Mouse (Mus musculus) c-Kit-positive CD71-positive TER-119-positive erythroid progenitor cells, embryonic 14.5 days (primary cell): Measurements from ENCODE around the gene Ccdc6.

Experiments
- DNase-seq: peaks from one replicate; pipeline ENCODE4 v3.0.0-alpha.2; 2013; ENCODE audit warnings: low spot score

Gene Ccdc6

GRCm38 (mm10) chr10:70095031-70095470 is 1.9 kb upstream of the Ccdc6 start:
- peak; percentile 49 for DNase-seq

DNA sequence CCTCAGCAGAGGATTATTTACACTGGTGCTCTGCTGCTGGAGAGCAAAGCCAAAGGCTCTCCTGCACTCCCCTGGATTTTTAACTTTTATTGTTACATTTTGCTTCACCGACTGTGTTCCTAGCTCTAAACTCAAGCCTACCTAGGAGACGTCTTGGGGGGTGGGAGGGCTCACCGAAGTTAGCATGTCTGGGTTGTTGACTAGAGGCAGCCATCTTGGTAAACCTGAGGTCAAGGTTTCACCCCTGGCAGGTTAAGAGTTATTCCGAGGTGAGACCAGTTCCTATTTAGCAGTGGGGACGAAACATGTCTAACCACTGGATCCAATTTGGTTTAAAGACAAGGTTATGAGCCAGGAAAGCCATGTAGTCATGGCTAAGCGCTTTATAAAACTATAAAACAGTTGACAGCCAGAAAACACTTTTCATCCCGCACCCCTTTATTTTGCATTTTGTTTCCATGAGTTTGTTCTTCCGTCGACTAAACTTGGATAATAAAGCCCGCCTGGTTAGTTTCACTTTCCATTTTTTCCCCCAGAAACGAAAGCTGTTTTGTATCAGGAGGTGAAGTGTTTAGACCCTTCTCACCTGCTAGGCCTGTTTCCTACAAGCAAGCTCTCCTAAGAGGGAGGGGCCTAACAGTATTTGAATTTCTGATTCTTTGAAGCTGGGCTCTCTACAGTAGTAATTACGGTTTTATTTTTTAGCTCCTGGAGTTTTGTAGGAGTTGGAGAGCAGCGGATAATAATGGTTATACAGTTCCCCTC is 1.2 kb upstream of the Ccdc6 start:
- DNase-seq: peak; percentile 50

DNA sequence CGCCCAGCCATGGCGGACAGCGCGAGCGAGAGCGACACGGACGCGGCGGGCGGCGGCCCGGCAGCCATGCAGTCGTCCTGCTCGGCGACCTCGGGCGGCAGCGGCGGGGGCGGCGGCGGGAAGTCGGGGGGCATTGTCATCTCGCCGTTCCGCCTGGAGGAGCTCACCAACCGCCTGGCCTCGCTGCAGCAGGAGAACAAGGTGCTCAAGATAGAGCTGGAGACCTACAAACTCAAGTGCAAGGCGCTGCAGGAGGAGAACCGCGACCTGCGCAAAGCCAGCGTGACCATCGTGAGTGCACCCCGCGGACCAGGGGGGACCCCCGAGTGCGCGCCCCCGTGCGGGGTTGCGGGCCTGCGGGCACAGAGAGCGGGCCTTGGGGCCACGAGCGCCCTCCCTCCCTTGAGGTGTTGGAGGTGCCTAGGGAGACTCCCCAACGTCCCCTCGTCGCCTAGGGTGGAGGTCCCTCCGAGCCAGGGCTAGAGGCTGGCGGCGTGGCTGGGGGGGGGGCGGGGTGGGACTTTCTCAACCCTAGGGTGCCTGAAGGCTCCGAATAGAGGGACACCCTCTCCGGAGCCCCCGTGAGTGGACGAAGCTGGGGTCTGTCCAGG is 475 bp downstream of the Ccdc6 start:
- no peak for DNase-seq

DNA sequence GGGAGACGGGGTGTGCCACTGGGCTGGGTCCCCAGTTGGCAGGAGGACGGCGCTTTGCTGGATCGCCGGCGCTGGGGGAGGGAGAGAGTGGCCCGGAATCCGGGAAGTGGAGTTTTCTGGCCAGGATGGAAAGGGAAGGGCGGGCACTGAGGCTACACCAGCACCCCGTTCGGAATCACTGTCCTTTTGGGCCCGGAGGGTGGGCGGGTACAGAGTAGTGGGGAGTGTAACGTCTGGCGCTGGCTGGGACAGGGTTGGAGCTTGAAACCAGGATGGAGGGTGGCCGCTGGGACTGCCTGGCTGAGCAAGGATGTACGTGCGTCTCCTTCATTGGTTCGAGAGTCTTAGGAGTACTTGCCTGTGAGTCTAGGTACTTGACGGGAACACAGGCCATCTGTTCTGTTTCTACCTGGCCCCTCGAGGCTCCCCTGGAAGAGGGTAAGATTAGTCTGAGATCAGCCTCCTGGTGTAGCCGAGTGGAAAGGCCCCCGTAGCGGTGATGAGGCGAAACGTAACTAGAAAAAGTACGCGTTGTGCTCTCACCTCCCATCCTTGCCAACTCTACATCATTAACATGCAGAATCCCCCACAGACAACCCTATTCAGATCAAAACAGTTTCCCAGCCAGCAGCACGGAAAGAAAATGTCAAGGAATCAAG is 1.1 kb downstream of the Ccdc6 start:
- no peak for DNase-seq

DNA sequence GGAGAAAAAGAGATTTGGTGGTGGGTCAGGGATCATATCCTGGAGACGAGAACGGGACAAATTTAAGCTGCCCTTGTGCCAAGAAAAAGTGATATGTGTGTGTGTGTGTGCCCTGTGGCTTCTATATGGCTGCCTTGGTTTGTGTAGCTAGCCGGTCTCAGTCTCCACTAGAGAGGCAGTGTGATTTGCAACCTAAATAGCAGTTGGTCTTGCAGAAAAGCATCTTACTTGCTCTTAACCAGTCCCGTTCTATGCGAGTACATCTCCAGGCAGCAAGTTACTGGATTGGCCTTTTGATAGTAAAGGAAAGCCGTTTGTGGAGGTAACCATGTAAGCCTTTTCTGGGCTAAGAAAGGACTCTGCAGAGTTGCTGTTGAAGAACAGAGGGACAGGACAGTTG is 1.7 kb downstream of the Ccdc6 start:
- no peak for DNase-seq

DNA sequence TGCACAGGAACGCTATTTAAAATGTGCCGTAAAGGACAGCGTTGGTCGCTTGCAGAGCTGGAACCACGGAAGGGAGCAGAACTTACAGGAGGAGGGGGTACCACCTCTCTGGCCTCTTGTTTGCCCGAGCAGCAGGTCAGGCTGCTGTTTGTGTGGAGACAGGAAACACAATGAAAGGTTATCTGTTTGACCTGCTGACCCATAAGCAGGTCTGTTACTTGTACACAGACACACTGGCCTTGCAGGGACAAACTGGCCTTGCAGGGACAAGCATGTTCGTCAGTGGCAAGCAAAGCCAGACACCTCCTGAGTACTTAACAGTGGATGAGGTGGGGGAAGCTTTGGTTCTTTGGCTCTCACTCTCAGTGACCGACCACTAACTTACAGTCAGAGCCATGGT is 2.1 kb downstream of the Ccdc6 start:
- no peak for DNase-seq

GRCm38 (mm10) chr10:70102086-70102485 is 5.2 kb downstream of the Ccdc6 start:
- DNase-seq: no peak

DNA sequence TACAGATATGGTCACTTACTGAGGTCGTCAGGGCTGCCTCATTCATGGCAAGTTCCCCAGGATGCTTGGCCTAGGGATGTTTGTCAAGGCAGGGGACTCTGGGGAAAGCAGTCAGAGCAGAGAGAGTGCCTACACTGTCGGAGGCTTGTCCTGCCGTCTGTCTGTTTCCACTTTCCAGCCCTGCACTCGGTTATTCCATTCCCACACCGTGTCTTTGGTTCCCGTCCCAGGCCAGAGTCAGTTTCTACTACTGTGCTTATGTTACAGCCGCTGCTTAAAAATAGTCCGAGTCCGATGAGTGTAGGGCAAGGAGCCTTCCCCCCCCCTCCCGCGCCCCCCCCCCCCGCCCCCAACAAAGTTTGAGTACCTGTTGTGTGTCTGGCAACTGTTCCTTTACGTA is 11.1 kb downstream of the Ccdc6 start:
- no peak for DNase-seq

- DNase-seq: peak; percentile 50
These were observed 13.1 kb downstream of the Ccdc6 start for GRCm38 (mm10) chr10:70109974-70110373.

DNA sequence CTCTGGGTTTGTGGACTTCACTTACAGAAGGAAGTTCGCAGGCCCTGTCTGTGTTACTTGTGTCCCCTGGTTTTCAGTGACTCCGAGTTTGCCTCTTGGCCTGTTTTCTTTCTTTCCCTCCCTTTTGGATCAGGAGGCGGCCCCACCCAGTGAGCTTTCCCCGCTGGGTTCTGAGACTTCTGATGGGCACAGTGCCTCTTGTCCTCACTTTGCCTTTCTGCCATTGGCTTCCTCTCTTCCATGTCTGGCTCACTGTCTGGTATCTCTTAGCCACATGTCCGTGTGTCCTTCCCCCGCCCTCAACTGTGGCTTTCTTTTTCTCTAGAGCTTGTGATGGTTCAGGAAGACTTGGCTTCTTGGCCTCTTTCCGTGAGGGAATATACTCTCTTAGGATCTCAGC is 13.9 kb downstream of the Ccdc6 start:
- no peak for DNase-seq

DNA sequence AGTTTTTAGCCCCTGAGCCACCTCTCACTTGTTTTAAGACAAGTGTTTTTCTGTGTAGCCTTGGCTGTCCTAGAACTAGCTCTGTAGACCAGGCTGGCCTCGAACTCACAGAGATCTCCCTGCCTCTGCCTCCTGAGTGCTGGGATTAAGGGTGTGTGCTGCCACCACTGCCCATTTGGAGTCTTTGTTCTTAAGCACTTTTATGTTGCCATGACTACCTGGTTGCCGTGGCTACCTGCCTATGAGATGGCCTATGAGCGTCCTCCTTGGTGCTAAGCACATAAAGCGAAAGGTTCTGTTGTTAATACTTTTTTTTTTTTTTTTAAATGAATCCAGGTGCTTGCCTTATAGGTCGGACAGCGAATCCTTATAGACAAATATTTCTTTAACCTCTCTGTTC is 14.7 kb downstream of the Ccdc6 start:
- DNase-seq: no peak

- no peak for DNase-seq
These were observed 17.2 kb downstream of the Ccdc6 start for GRCm38 (mm10) chr10:70114048-70114635.

DNA sequence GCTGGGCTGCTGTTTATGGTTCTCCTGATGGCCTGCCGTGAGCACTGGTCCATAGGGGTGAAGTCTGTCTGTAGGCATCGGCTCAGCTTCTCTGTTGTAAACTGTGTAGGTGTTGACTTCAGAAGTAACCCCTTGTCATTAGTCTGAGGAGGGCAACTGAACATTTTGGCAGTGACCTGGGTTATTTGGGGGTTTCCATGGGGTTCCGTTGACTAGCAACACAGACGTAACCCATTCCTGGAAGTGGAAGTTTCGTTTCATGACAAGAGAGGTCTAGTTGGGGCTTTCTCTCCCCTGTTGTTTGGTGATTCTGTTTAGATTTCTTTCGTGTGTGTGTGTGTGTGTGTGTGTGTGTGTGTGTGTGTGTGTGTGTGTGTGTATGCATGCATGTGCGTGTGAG is 19.5 kb downstream of the Ccdc6 start:
- no peak for DNase-seq

- no peak for DNase-seq
These were observed 22.5 kb downstream of the Ccdc6 start for GRCm38 (mm10) chr10:70119451-70119850.

- DNase-seq: peak; percentile 45
These were observed 23.0 kb downstream of the Ccdc6 start for GRCm38 (mm10) chr10:70119851-70120370.

DNA sequence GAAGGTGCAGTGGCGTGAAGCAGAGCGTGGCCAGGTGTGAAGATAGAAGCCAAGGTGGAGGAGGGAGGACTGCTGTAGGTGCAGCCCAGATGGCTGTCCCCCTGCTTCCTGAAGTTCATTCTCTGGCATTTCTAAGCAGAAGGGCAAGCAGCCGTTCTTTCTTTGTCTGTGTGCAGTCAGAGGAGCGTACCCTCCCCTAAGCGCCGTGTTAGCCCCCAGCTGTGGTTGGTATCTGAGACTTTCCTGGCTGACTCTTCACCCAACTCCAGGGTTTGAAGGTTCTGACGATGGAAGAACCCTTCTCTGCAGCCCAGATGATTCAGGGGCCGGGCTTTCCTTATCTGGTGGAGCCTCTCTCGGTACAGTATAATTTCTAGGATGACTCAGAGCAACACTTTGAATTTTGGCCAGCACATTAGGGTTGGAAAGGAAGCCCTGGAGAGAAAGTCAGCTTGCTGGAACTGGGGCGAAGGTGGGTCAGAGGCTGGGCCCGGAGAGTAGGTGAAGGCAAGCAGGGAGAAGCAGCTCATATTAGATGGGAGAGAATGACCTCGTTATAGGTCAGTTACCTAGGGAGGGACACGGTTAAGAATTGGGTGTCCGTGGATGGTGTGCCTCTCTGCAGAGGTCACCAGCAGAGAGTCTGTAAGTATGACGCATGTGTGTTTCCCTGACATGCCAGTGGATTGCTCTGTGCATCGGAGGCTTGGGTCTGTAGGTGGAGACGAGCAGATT is 23.9 kb downstream of the Ccdc6 start:
- DNase-seq: peak; percentile 53

DNA sequence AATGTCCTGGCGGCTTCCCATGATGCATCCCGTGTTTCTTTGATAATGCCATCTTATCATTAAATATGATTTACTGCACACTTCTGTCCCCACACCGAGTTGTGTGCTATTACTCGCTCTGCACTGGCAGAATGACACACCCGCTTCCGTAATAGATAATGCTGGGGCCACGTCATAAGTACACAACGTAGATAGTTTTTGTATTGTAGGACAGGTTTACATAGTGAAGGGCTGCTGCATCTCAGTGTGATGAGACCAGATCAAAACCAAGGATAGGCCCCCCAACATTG is 24.4 kb downstream of the Ccdc6 start:
- DNase-seq: peak; percentile 59

DNA sequence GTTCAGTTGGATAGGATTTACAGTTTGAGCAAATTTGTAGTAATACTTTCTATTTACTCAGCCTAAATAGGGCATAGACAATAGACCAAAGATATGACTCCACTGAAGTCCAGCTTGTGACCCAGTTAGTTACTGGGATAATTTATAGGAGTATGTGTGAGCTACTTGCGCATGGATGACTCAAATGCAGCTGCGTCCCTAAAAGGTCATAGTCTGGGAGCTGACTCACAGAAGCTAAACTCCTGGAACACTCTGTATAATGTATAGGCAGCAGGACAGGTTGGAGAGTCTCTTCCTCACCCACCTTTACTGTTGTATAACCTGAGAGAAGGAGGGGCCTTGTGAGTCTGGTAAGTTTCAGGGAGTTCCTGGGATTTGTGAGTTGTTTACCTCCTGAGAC is 26.5 kb downstream of the Ccdc6 start:
- DNase-seq: no peak

GRCm38 (mm10) chr10:70125491-70125890 is 28.6 kb downstream of the Ccdc6 start:
- DNase-seq: no peak

DNA sequence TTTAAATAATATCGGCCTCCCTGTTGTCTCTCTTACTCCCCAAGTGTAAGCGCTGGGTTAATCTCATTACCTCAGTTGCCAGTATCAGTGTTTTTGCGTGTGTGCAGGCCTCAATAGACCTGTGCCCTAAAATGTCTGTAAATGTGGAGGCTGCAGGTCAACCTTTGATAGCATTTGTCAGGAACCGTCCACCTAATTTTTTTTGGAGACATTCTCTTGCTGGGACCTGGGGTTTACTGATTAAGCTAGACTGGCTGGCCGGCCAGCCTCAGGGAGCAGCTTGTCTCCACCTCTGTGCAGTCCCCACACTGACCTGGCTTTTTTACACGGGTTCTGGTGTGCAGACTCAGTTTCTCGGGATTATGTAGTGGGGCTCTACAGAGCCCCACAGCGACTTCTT is 30.4 kb downstream of the Ccdc6 start:
- peak; percentile 72 for DNase-seq

DNA sequence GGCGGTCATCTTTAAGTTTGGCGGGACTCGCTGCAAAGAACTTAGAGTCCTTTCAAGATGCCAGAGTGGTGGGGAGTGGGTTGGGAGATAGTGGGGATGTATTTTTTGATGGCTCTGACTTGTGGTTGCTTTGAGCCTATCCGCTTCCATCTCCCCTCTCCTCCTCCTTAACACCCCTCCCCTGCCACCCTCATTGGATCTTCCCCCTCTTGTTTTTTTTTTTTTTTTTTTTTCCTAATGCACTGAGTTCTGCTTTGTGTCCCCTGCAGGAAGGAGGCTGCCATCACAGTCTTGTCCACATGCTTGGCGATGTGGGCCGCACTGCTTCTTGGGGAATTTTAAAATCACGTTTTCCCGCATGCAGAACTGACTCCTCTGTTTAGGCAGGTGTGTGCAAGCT is 31.5 kb downstream of the Ccdc6 start:
- DNase-seq: no peak

GRCm38 (mm10) chr10:70132087-70132560 is 35.2 kb downstream of the Ccdc6 start:
- DNase-seq: no peak
